Mouse (Mus musculus): Measurements from ENCODE around the gene Mettl11b. TPM values are rescaled to one million over a fixed set of nuclear protein-coding genes. Genes with fewer than 3 reads are reported as not detected.

Mettl11b gene
- total and polyA plus RNA-seq, 2 experiments, result not detected

- no peak overlapping the region for H3K27ac ChIP-seq (replicated peaks; ENCODE audit: insufficient read depth, low read depth, low read length)
- no peaks in the 10 kb centered on the region for H3K79me2 ChIP-seq (ENCODE audit: control insufficient read depth, insufficient read depth, low read length)
- no peak overlapping the region for H3K4me3 ChIP-seq (ENCODE audit: insufficient read depth, low read depth, low read length)
- DNase-seq (ENCODE audit: extremely low read depth, low read depth, low spot score), result no peak
- TF ChIP-seq POLR2A (IDR thresholded peaks at IDR 0.05; ENCODE audit: extremely low read depth, insufficient read depth, low read length) (no peak), CTCF (IDR thresholded peaks at IDR 0.05; ENCODE audit: low read depth, low read length) (no peak)
- no peaks in the 10 kb centered on the region for H3K27me3 ChIP-seq (ENCODE audit: control insufficient read depth, insufficient read depth, low read length)
- H3K36me3 ChIP-seq (ENCODE audit: control insufficient read depth, insufficient read depth, low read length), result no peaks in the 10 kb centered on the region
- WGBS, result 69% methylated on average over 3 of the region's 3 CpGs
- H3K4me1 ChIP-seq (ENCODE audit: control insufficient read depth, insufficient read depth, low read length), result no peaks in the 10 kb centered on the region
- H3K9ac ChIP-seq (ENCODE audit: low read depth, low read length), result no peak overlapping the region
These were observed 42.9 kb downstream of the Mettl11b start for GRCm38 (mm10) chr1:163682127-163682526.

- Histone ChIP-seq H3K4me3 (ENCODE audit: insufficient read depth, low read depth, low read length) (no peak overlapping the region), H3K27me3 (ENCODE audit: control insufficient read depth, insufficient read depth, low read length) (no peaks in the 10 kb centered on the region), H3K27ac (replicated peaks; ENCODE audit: insufficient read depth, low read depth, low read length) (no peak overlapping the region), H3K4me1 (ENCODE audit: control insufficient read depth, insufficient read depth, low read length) (no peaks in the 10 kb centered on the region), H3K79me2 (ENCODE audit: control insufficient read depth, insufficient read depth, low read length) (no peaks in the 10 kb centered on the region), H3K9ac (ENCODE audit: low read depth, low read length) (no peak overlapping the region), H3K36me3 (ENCODE audit: control insufficient read depth, insufficient read depth, low read length) (no peaks in the 10 kb centered on the region)
- WGBS, result 87% methylated on average over 3 of the region's 3 CpGs
- no peak for DNase-seq (ENCODE audit: extremely low read depth, low read depth, low spot score)
- TF ChIP-seq POLR2A (IDR thresholded peaks at IDR 0.05; ENCODE audit: extremely low read depth, insufficient read depth, low read length) (no peak), CTCF (IDR thresholded peaks at IDR 0.05; ENCODE audit: low read depth, low read length) (no peak)
These were observed 52.2 kb downstream of the Mettl11b start for GRCm38 (mm10) chr1:163672866-163673265.

- WGBS, result 64% methylated on average over 4 of the region's 4 CpGs
- Histone ChIP-seq H3K36me3 (ENCODE audit: control insufficient read depth, insufficient read depth, low read length) (no peaks in the 10 kb centered on the region), H3K27me3 (ENCODE audit: control insufficient read depth, insufficient read depth, low read length) (no peaks in the 10 kb centered on the region), H3K9ac (ENCODE audit: low read depth, low read length) (no peak overlapping the region), H3K27ac (replicated peaks; ENCODE audit: insufficient read depth, low read depth, low read length) (no peak overlapping the region), H3K79me2 (ENCODE audit: control insufficient read depth, insufficient read depth, low read length) (no peaks in the 10 kb centered on the region), H3K4me1 (ENCODE audit: control insufficient read depth, insufficient read depth, low read length) (no peaks in the 10 kb centered on the region), H3K4me3 (ENCODE audit: insufficient read depth, low read depth, low read length) (no peak overlapping the region)
- no peak for DNase-seq (ENCODE audit: extremely low read depth, low read depth, low spot score)
- no peak for TF ChIP-seq CTCF (IDR thresholded peaks at IDR 0.05; ENCODE audit: low read depth, low read length)
- TF ChIP-seq POLR2A (IDR thresholded peaks at IDR 0.05; ENCODE audit: extremely low read depth, insufficient read depth, low read length), result no peak
These were observed 53.7 kb downstream of the Mettl11b start for GRCm38 (mm10) chr1:163671326-163671725.

GRCm38 (mm10) chr1:163670702-163671101 lies 54.3 kb downstream of the Mettl11b start:
- H3K27ac ChIP-seq (replicated peaks; ENCODE audit: insufficient read depth, low read depth, low read length), result no peak overlapping the region
- TF ChIP-seq CTCF (IDR thresholded peaks at IDR 0.05; ENCODE audit: low read depth, low read length) (no peak), POLR2A (IDR thresholded peaks at IDR 0.05; ENCODE audit: extremely low read depth, insufficient read depth, low read length) (no peak)
- no peaks in the 10 kb centered on the region for H3K36me3 ChIP-seq (ENCODE audit: control insufficient read depth, insufficient read depth, low read length)
- DNase-seq (ENCODE audit: extremely low read depth, low read depth, low spot score), result no peak
- 44% methylated on average over 4 of the region's 4 CpGs for WGBS
- H3K79me2 ChIP-seq (ENCODE audit: control insufficient read depth, insufficient read depth, low read length), result no peaks in the 10 kb centered on the region
- H3K4me3 ChIP-seq (ENCODE audit: insufficient read depth, low read depth, low read length), result no peak overlapping the region
- no peak overlapping the region for H3K9ac ChIP-seq (ENCODE audit: low read depth, low read length)
- H3K4me1 ChIP-seq (ENCODE audit: control insufficient read depth, insufficient read depth, low read length), result no peaks in the 10 kb centered on the region
- no peaks in the 10 kb centered on the region for H3K27me3 ChIP-seq (ENCODE audit: control insufficient read depth, insufficient read depth, low read length)

- TF ChIP-seq CTCF (IDR thresholded peaks at IDR 0.05; ENCODE audit: low read depth, low read length) (no peak), POLR2A (IDR thresholded peaks at IDR 0.05; ENCODE audit: extremely low read depth, insufficient read depth, low read length) (no peak)
- 89% methylated on average over 4 of the region's 4 CpGs for WGBS
- DNase-seq (ENCODE audit: extremely low read depth, low read depth, low spot score), result no peak
These were observed 55.1 kb downstream of the Mettl11b start for GRCm38 (mm10) chr1:163669936-163670335.

GRCm38 (mm10) chr1:163662416-163662815 lies 62.6 kb downstream of the Mettl11b start:
- TF ChIP-seq CTCF (IDR thresholded peaks at IDR 0.05; ENCODE audit: low read depth, low read length) (no peak), POLR2A (IDR thresholded peaks at IDR 0.05; ENCODE audit: extremely low read depth, insufficient read depth, low read length) (no peak)
- H3K27ac ChIP-seq (replicated peaks; ENCODE audit: insufficient read depth, low read depth, low read length), result no peak overlapping the region
- H3K27me3 ChIP-seq (ENCODE audit: control insufficient read depth, insufficient read depth, low read length), result no peaks in the 10 kb centered on the region
- H3K79me2 ChIP-seq (ENCODE audit: control insufficient read depth, insufficient read depth, low read length), result no peaks in the 10 kb centered on the region
- no peaks in the 10 kb centered on the region for H3K4me1 ChIP-seq (ENCODE audit: control insufficient read depth, insufficient read depth, low read length)
- 82% methylated on average over 1 of the region's 1 CpGs for WGBS
- H3K4me3 ChIP-seq (ENCODE audit: insufficient read depth, low read depth, low read length), result no peak overlapping the region
- H3K36me3 ChIP-seq (ENCODE audit: control insufficient read depth, insufficient read depth, low read length), result no peaks in the 10 kb centered on the region
- no peak overlapping the region for H3K9ac ChIP-seq (ENCODE audit: low read depth, low read length)
- DNase-seq (ENCODE audit: extremely low read depth, low read depth, low spot score), result peak; percentile 2

More at GRCm38 (mm10) chr1:163669936-163670335, 55.1 kb downstream of the Mettl11b start:
- H3K9ac ChIP-seq (ENCODE audit: low read depth, low read length), result no peak overlapping the region
- H3K79me2 ChIP-seq (ENCODE audit: control insufficient read depth, insufficient read depth, low read length), result no peaks in the 10 kb centered on the region
- no peaks in the 10 kb centered on the region for H3K4me1 ChIP-seq (ENCODE audit: control insufficient read depth, insufficient read depth, low read length)
- no peak overlapping the region for H3K27ac ChIP-seq (replicated peaks; ENCODE audit: insufficient read depth, low read depth, low read length)
- H3K4me3 ChIP-seq (ENCODE audit: insufficient read depth, low read depth, low read length), result no peak overlapping the region
- H3K36me3 ChIP-seq (ENCODE audit: control insufficient read depth, insufficient read depth, low read length), result no peaks in the 10 kb centered on the region
- H3K27me3 ChIP-seq (ENCODE audit: control insufficient read depth, insufficient read depth, low read length), result no peaks in the 10 kb centered on the region
